Mouse (Mus musculus): ENCODE data around the gene Egln3.

DNA sequence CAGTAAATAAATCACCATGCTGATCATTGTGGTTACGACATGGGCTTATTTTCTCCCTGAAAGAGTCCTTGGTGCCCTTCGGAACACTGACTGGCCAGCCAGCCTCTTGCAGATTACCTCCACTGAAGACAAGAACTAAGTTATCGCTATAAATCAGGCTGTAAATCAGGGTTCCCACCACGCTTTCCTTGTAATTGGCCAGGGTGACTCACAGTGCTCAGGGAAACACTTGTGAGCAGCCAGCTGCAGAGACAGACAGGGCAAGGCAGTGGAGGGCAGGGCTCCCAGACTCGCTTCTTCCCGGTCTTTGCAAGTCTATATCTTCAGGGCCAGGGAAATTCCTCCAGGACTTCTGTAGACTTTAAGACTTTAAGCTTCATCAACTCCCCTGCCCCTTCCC is 10.8 kb upstream of the Egln3 start:
- TF ChIP-seq POLR2A (IDR thresholded peaks at IDR 0.05; ENCODE audit: low read depth, low read length) (no peak), USF1 (IDR thresholded peaks at IDR 0.05; ENCODE audit: low read depth, low read length) (no peak), MEF2A (IDR thresholded peaks at IDR 0.05; ENCODE audit: borderline replicate concordance, low read depth, low read length) (no peak), EP300 (IDR thresholded peaks at IDR 0.05; ENCODE audit: low read length) (no peak), MAFK (IDR thresholded peaks at IDR 0.05; ENCODE audit: insufficient replicate concordance, low read length) (no peak), ZNF384 (IDR thresholded peaks at IDR 0.05; ENCODE audit: low read depth, low read length) (no peak), ZKSCAN1 (IDR thresholded peaks at IDR 0.05; ENCODE audit: borderline replicate concordance, low read depth, low read length) (no peak), POLR2AphosphoS2 (IDR thresholded peaks at IDR 0.05; ENCODE audit: low read depth, low read length) (no peak), HCFC1 (IDR thresholded peaks at IDR 0.05; ENCODE audit: low read depth, low read length) (no peak), MYC (IDR thresholded peaks at IDR 0.05; ENCODE audit: low read depth, low read length) (no peak), CTCF (conservative IDR thresholded peaks at IDR 0.05 in 1 of 2, IDR thresholded peaks at IDR 0.05 in 1 of 2; ENCODE audit: low read depth in 2 of 2, low read length in 2 of 2) (no peak)
